Mouse (Mus musculus): ENCODE measurements around the gene Gmip.

DNA sequence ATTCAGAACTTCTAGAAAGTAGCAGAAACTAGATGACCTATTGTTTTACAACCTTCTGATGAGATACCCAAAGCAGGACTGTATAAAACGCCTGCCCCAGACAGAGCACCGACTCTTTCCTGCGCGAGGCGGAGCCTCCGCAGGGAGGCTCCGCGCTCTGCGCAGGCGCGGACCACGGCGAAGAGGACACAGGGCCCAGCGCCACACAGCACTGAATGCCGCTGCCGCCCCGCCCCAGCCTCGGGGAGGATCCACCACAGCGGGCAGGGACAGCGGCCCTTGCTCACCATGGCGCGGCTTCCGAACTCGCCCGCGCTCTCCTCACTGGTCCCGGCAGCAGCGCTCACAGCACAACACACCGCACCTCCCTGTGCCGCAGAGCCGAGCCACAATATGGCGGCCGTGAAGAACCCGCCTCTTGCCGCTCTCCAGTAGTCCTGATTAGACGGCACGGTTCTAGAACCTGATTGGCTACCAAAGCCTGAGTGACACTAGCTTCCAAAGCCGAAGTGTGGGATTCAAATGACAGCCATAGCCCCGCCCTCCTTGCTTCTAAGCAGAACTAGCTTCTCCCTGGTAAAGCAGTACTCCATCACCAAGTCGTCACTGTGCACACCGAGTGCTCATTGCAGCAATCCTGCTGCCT is 33.9 kb upstream of the Gmip start, which contains the start of gene Gm20422:
- no peak for TF ChIP-seq CTCF (IDR thresholded peaks at IDR 0.05; ENCODE audit: control insufficient read depth, insufficient read depth, insufficient read length)
- no peak for TF ChIP-seq MYOG (IDR thresholded peaks at IDR 0.05; ENCODE audit: control insufficient read depth, extremely low read depth, insufficient read length)
- no peak for TF ChIP-seq CEBPB (IDR thresholded peaks at IDR 0.05; ENCODE audit: low read depth)
- no peak for TF ChIP-seq MAX (IDR thresholded peaks at IDR 0.05)
- no peak for TF ChIP-seq MYOD1 (IDR thresholded peaks at IDR 0.05; ENCODE audit: control insufficient read depth, insufficient read length, low read depth)
- TF ChIP-seq USF1 (IDR thresholded peaks at IDR 0.05; ENCODE audit: low read depth) = no peak
- TF ChIP-seq FOSL1 (IDR thresholded peaks at IDR 0.05; ENCODE audit: insufficient read depth, low read length, poor library complexity, severe bottlenecking) = no peak
